In the genomic region with DNA sequence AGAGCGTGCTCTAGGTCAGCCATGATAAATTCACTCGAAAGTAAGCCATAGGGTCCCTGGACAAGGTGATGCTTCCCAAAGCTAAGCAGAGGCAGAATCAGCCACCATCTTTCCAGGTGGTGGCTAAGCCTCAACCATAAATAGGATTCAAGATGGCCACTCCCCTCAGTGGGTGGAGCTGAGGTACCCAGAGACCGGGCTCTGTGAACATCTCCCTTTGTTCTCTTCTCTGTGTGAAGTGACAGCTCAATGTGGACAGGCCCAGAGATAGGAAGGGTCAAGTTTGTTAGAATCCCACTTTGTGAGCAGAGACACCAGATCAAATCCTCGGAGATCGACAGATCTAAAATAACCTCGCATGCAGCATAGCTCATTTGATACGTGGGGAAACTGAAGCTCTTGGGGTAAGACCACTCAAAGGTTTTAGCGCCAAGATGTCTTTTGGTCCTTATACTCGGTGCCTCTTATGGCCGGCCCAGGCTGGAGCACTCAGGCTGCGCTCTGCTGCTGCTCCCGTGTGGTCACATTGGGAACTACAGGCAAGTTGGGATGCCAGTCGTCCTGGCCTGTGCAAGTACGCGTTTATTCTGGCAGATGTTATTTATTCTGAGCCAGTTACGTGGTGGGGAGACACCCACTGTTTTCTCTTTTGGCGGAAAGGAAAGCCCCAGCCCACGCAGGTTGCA, we compare ENCODE assay signal across 9 mouse cellular contexts. TPM values are rescaled to one million over a fixed set of nuclear protein-coding genes. Genes with fewer than 3 reads are reported as not detected.
DNase-seq lines count a peak whose midpoint lies in the region; ATAC-seq lines count a peak whose summit lies in the region.
"Had no signal": no experiment of that assay in that cellular context is flagged by ENCODE, and none has a peak within 500 bp of the region (broad histone marks: within the 10 kb centered on the region; RNA-seq: fewer than 3 reads in every experiment).

No protein-coding gene starts in this region.

- no peak overlapping the region for H3K27ac ChIP-seq in forebrain, embryonic 16.5 days (ENCODE audit: low read length)
- no peak overlapping the region for H3K27ac ChIP-seq in lung, embryonic 15.5 days

- DNase-seq in ES-CJ7 (ENCODE audit: low read depth, low spot score) = peak; percentile 91
- peak; percentile 65 for DNase-seq in cerebellum, adult 11-12 months
- peak; percentile 71 to 93 for DNase-seq in layer of hippocampus, adult 8-10 months (ENCODE audit: low spot score in 2 of 2)
- peak; percentile 48 for DNase-seq in ovary, adult 18-20 months (ENCODE audit: low spot score)
- DNase-seq in thymus, postnatal 0 days (ENCODE audit: low spot score) = peak; percentile 86

- no peaks in the 10 kb centered on the region for H3K9me3 ChIP-seq in forebrain, embryonic 16.5 days (ENCODE audit: control insufficient read depth, low read length)
- H3K9me3 ChIP-seq in lung, embryonic 15.5 days = no peaks in the 10 kb centered on the region

- 5% methylated on average over 18 of the region's 18 CpGs for WGBS in forebrain, embryonic 16.5 days
- 5% methylated on average over 18 of the region's 18 CpGs for WGBS in lung, embryonic 15.5 days

- H3K4me1 ChIP-seq in forebrain, embryonic 16.5 days (replicated peaks; ENCODE audit: control insufficient read depth, insufficient read depth, low read length) = peaks cover 18% of the 10 kb centered on the region
- H3K4me1 ChIP-seq in lung, embryonic 15.5 days = 0 out of 2 replicates have a peak, but pooled peaks cover 3% of the 10 kb centered on the region

- H3K4me2 ChIP-seq in forebrain, embryonic 16.5 days (ENCODE audit: low read length) = no peak overlapping the region
- no peak overlapping the region for H3K4me2 ChIP-seq in lung, embryonic 15.5 days

- no peaks in the 10 kb centered on the region for H3K27me3 ChIP-seq in forebrain, embryonic 16.5 days (replicated peaks; ENCODE audit: control insufficient read depth, insufficient read depth, low read length)
- H3K27me3 ChIP-seq in lung, embryonic 15.5 days = peaks cover 13% of the 10 kb centered on the region

- H3K36me3 ChIP-seq in forebrain, embryonic 16.5 days (ENCODE audit: control insufficient read depth, insufficient read depth) = no peaks in the 10 kb centered on the region
- no peaks in the 10 kb centered on the region for H3K36me3 ChIP-seq in lung, embryonic 15.5 days

- H3K4me3 ChIP-seq in forebrain, embryonic 16.5 days (replicated peaks; ENCODE audit: low read length) = no peak overlapping the region
- no peak overlapping the region for H3K4me3 ChIP-seq in lung, embryonic 15.5 days

- no peak overlapping the region for H3K9ac ChIP-seq in forebrain, embryonic 16.5 days (replicated peaks; ENCODE audit: low read depth, low read length)
- H3K9ac ChIP-seq in lung, embryonic 15.5 days = no peak overlapping the region

- ATAC-seq in forebrain, embryonic 16.5 days = peak; percentile 89
- ATAC-seq in hematopoietic stem cell, adult 5-6 weeks (replicated peaks in 1 of 2; ENCODE audit: insufficient read depth in 1 of 2, low FRiP score in 2 of 2, low TSS enrichment in 1 of 2, low read depth in 1 of 2, poor library complexity in 2 of 2, severe bottlenecking in 2 of 2) = peak; percentile 80 to 93
- peak; percentile 71 for ATAC-seq in lung, embryonic 15.5 days (ENCODE audit: borderline replicate concordance, extremely low read depth, low FRiP score, low TSS enrichment)

RNA-seq across cellular contexts. Expression of a gene that starts 11.4 kb away (rescaled TPM):
- polyA plus RNA-seq in forebrain, embryonic 16.5 days (2015; fragmentation: Nextera tagmentation; extraction: Ambion mirVana) = 234 and 240 TPM in 2 replicates
- 55.3 and 55.5 TPM in 2 replicates for total RNA-seq in hematopoietic stem cell, adult 5-6 weeks (2017)
- total RNA-seq in layer of hippocampus, adult 8-10 months (2022) = 100 to 1,000 TPM; 112 to 137 (median 123) TPM
- polyA plus RNA-seq in lung, embryonic 15.5 days (2015; fragmentation: Nextera tagmentation; extraction: Ambion mirVana) = 97.2 and 99.0 TPM in 2 replicates
- polyA plus RNA-seq in thymus, postnatal 0 days (2015; fragmentation: Nextera tagmentation; extraction: Ambion mirVana) = 52.2 and 70.8 TPM in 2 replicates

RNA-seq across cellular contexts. Expression of a gene that starts 38.3 kb away (rescaled TPM):
- 0.11 and 0.43 TPM in 2 replicates for polyA plus RNA-seq in forebrain, embryonic 16.5 days (2015; fragmentation: Nextera tagmentation; extraction: Ambion mirVana)
- not detected in 2 replicates for total RNA-seq in hematopoietic stem cell, adult 5-6 weeks (2017)
- total RNA-seq in layer of hippocampus, adult 8-10 months (2022) = 10 to 100 TPM; 81.3 to 98.0 (median 88.7) TPM
- polyA plus RNA-seq in lung, embryonic 15.5 days (2015; fragmentation: Nextera tagmentation; extraction: Ambion mirVana) = 0.09 TPM in 1 of 2 replicates, not detected in the other
- polyA plus RNA-seq in thymus, postnatal 0 days (2015; fragmentation: Nextera tagmentation; extraction: Ambion mirVana) = not detected in 2 replicates
- polyA plus RNA-seq: gonadal fat pad, adult 2 months had no signal

RNA-seq across cellular contexts. Expression of a gene that starts 49.5 kb away (rescaled TPM):
- 4.8 and 8.7 TPM in 2 replicates for polyA plus RNA-seq in forebrain, embryonic 16.5 days (2015; fragmentation: Nextera tagmentation; extraction: Ambion mirVana)
- total RNA-seq in hematopoietic stem cell, adult 5-6 weeks (2017) = not detected in 2 replicates
- under 1 TPM in 3 of 4 experiments, not detected in 1; 0.23 to 0.45 (median 0.32) TPM for total RNA-seq in layer of hippocampus, adult 8-10 months (2022)
- polyA plus RNA-seq in lung, embryonic 15.5 days (2015; fragmentation: Nextera tagmentation; extraction: Ambion mirVana) = 89.6 and 91.0 TPM in 2 replicates
- 9.5 and 11.6 TPM in 2 replicates for polyA plus RNA-seq in thymus, postnatal 0 days (2015; fragmentation: Nextera tagmentation; extraction: Ambion mirVana)
